Mouse (Mus musculus) stomach, embryonic 15.5 days (tissue): ENCODE results near the gene Ccer1. TPM values are rescaled to one million over a fixed set of nuclear protein-coding genes. Genes with fewer than 3 reads are reported as not detected.
"Not testable (repeated sequence)": the region's sequence is repeated elsewhere in the genome, so short reads cannot be mapped to it uniquely, and the experiment has no call there.

Experiments
- ATAC-seq: fragments of 200-750 bp; cut with Nextera tagmentation; 2 replicates; pipeline ENCODE4 v1.8.0; 2017; ENCODE audit warnings: low read depth, moderate number of reproducible peaks, moderate TSS enrichment; ENCODE audit not compliant: insufficient read depth, low FRiP score
- H3K27ac ChIP-seq: fragments of 300-500 bp; sonication (generic); 2 replicates; pipeline ENCODE4 v1.5.1; 2015; ENCODE audit warnings: mild to moderate bottlenecking, inconsistent platforms
- H3K27me3 ChIP-seq: fragments of 300-500 bp; sonication (generic); replicated peaks from 2 replicates; pipeline ENCODE4 v1.6.1; 2015; ENCODE audit warnings: inconsistent platforms
- H3K36me3 ChIP-seq: fragments of 300-500 bp; sonication (generic); 2 replicates; pipeline ENCODE4 v1.6.1; 2015; ENCODE audit warnings: inconsistent platforms
- H3K4me1 ChIP-seq: fragments of 300-500 bp; sonication (generic); 2 replicates; pipeline ENCODE4 v1.6.1; 2015; ENCODE audit warnings: inconsistent platforms
- H3K4me2 ChIP-seq: fragments of 300-500 bp; sonication (generic); 2 replicates; pipeline ENCODE4 v1.6.1; 2015; ENCODE audit warnings: mild to moderate bottlenecking, inconsistent platforms
- H3K4me3 ChIP-seq: fragments of 300-500 bp; sonication (generic); replicated peaks from 2 replicates; pipeline ENCODE4 v1.5.1; 2015; ENCODE audit warnings: inconsistent platforms
- H3K9ac ChIP-seq: fragments of 300-500 bp; sonication (generic); 2 replicates; pipeline ENCODE4 v1.6.1; 2015; ENCODE audit warnings: inconsistent platforms
- H3K9me3 ChIP-seq: fragments of 300-500 bp; sonication (generic); 2 replicates; pipeline ENCODE4 v1.6.1; 2016; ENCODE audit warnings: inconsistent platforms
- WGBS: fragments of 180-500 bp; shearing (Covaris S2); methylation state at CpG from one replicate; pipeline ENCODE4 v1.1.7; 2015; 5-methylcytosine and 5-hydroxymethylcytosine counted together
- polyA plus RNA-seq: library from polyadenylated mRNA; unstranded; fragments of >200 nt; fragmentation: Nextera tagmentation; extraction: Ambion mirVana; gene quantifications from 2 replicates; pipeline ENCODE4 v1.2.1, GENCODE M21; 2015

Ccer1 gene
- polyA plus RNA-seq, 1 experiment from 2014 or later, result not detected

DNA sequence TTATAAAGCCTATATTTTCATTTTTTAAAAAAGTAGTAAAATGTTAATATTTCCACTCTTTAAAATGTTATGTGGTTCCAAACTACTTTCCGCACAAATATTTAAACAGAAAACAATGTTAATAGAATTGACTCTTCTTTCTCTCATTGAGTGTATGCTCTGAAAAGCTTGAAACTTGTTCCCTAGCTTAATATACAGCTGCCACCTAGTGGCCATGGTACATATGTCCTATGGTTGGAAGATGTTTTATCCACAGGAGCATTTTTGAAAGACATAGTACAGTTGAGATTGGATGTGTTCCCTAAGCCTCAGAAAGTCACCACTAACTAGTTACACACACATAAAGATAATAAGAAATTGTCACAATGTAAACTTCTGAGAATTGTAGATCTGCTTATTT, 11.7 kb downstream of the Ccer1 start:
- H3K36me3 ChIP-seq, result no peaks in the 10 kb centered on the region
- 49% methylated on average over 1 of the region's 1 CpGs for WGBS
- H3K4me2 ChIP-seq, result no peak overlapping the region
- no peaks in the 10 kb centered on the region for H3K9me3 ChIP-seq
- H3K4me3 ChIP-seq, result no peak overlapping the region
- no peak for ATAC-seq
- no peak overlapping the region for H3K27ac ChIP-seq
- H3K4me1 ChIP-seq, result no peaks in the 10 kb centered on the region
- H3K9ac ChIP-seq, result no peak overlapping the region
- no peaks in the 10 kb centered on the region for H3K27me3 ChIP-seq

DNA sequence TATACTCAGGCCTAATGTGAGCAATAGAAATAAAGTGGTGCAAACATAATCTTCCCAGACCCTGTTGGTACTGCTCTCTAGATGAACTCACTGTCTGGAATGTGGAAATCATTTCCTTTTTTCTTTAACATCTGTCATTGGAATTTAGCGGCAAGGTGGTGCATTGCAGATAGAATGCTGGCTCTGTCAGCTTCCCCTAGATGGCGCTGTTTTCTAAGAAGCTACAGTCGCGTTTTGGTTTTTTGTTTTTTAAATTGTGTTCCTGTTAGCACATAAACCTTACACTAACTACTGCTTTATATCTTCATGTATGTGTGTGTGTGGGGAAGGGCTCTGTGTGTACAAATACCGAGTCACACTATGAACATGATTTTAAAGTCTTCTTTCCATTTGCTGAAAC, 19.8 kb downstream of the Ccer1 start:
- Histone ChIP-seq H3K4me3 (no peak overlapping the region), H3K9ac (no peak overlapping the region), H3K9me3 (no peaks in the 10 kb centered on the region), H3K27ac (no peak overlapping the region), H3K4me2 (no peak overlapping the region), H3K36me3 (no peaks in the 10 kb centered on the region), H3K27me3 (no peaks in the 10 kb centered on the region), H3K4me1 (no peaks in the 10 kb centered on the region)
- no peak; the same call in 1 of the 2 replicates for ATAC-seq
- WGBS, result 4% methylated on average over 5 of the region's 5 CpGs

DNA sequence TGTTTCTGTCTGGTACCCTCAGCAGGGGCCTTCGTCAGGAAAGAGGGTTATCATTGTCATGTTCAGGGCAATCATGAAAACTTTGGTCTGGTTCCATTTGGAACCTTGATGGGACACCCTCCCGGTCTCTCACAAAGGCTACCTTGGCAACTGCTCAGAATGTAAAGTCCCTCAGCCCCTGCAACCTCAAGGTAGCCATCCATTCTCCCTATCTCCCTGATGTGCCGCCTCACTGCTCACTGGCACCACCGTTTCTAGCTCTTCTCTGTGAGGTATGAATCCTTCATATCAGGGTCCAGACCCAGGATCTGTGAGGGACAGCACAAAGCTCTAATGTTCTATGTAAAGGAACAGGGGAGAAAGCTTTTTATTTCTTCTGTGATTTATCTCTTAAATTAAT, 21.7 kb downstream of the Ccer1 start:
- Histone ChIP-seq H3K9me3 (no peaks in the 10 kb centered on the region), H3K4me2 (no peak overlapping the region), H3K36me3 (no peaks in the 10 kb centered on the region), H3K4me1 (no peaks in the 10 kb centered on the region), H3K4me3 (no peak overlapping the region), H3K27ac (no peak overlapping the region), H3K9ac (no peak overlapping the region), H3K27me3 (no peaks in the 10 kb centered on the region)
- WGBS, result 76% methylated on average over 4 of the region's 4 CpGs
- no peak for ATAC-seq

DNA sequence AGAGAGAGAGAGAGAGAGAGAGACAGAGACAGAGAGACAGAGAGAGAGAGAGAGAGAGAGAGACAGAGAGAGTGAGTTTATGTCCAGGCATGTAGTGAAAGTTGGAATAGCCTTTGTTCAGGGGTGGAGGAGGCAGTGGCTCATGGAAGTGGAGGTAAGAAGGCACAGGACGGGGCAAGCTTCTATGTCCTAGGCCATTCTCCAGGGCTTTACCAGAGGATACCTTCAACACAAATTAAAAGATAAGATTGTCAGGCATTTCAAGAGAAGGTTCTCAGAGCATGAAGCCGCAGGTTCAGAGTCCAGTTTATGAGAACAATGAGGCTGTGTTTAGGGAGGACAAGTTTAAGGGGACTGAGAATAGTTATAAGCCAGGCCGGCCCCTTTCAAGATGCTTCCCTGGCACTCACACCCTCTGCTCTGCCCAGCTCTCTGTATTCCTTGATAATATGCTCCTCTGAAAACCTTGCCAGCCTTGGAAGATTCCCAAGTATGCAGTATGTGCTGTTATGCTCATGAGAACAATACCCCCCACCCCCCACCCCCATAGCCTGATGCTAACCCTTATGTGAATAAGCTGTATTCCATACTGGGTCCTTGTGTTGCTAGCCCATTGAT, 22.5 kb downstream of the Ccer1 start:
- WGBS, result 73% methylated on average over 3 of the region's 3 CpGs
- no peak overlapping the region for H3K27ac ChIP-seq
- H3K4me1 ChIP-seq, result no peaks in the 10 kb centered on the region
- no peak for ATAC-seq
- H3K9ac ChIP-seq, result no peak overlapping the region
- no peak overlapping the region for H3K4me2 ChIP-seq
- no peaks in the 10 kb centered on the region for H3K9me3 ChIP-seq
- H3K27me3 ChIP-seq, result no peaks in the 10 kb centered on the region
- no peak overlapping the region for H3K4me3 ChIP-seq
- H3K36me3 ChIP-seq, result no peaks in the 10 kb centered on the region

DNA sequence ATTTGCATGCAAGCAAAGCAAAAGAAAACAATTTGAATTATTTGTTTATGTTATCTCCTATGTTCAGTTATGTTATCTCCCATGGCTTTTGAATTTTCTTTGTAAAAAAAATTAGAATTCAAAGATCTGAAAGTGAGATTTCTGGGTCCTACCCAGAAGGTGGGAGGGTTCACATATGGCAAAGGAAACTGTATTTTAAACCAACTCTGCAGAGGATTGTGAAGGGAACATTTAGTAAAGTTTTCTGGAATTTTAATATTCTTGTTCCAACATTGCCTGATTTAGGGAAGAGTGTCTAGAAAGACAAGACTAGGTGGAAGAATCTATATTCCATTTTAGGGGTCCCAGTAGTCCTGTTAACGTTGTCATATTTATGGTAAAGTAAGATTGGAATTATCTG, 24.4 kb downstream of the Ccer1 start:
- ATAC-seq, result no peak
- no peak overlapping the region for H3K4me2 ChIP-seq
- H3K4me3 ChIP-seq, result no peak overlapping the region
- H3K27ac ChIP-seq, result no peak overlapping the region
- H3K9ac ChIP-seq, result no peak overlapping the region
- H3K36me3 ChIP-seq, result no peaks in the 10 kb centered on the region
- WGBS, result 65% methylated on average over 1 of the region's 1 CpGs
- H3K27me3 ChIP-seq, result no peaks in the 10 kb centered on the region
- no peaks in the 10 kb centered on the region for H3K9me3 ChIP-seq
- H3K4me1 ChIP-seq, result no peaks in the 10 kb centered on the region

DNA sequence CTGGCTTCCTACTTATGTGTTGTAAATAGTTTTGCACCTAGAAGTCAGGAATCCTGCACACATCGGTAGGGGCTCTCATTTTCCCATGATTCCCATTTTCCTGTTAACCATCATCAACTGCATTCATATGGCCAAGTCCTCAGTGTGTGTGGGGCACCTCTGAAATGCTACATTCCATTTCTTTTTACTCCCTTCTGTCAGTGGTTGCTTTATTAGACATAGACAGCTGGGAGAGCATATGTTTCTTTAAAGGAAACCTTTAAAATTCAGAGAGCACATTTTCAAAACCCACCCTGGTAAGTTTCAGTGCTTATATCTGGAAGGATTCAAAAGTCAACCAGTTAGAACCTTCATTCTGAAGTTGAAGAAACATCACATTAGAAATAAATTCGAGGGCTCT, 25.2 kb downstream of the Ccer1 start:
- no peaks in the 10 kb centered on the region for H3K27me3 ChIP-seq
- H3K27ac ChIP-seq, result no peak overlapping the region
- H3K36me3 ChIP-seq, result no peaks in the 10 kb centered on the region
- H3K9ac ChIP-seq, result no peak overlapping the region
- no peak overlapping the region for H3K4me3 ChIP-seq
- H3K4me1 ChIP-seq, result no peaks in the 10 kb centered on the region
- no peak overlapping the region for H3K4me2 ChIP-seq
- no peak for ATAC-seq
- 67% methylated on average over 2 of the region's 2 CpGs for WGBS
- no peaks in the 10 kb centered on the region for H3K9me3 ChIP-seq

DNA sequence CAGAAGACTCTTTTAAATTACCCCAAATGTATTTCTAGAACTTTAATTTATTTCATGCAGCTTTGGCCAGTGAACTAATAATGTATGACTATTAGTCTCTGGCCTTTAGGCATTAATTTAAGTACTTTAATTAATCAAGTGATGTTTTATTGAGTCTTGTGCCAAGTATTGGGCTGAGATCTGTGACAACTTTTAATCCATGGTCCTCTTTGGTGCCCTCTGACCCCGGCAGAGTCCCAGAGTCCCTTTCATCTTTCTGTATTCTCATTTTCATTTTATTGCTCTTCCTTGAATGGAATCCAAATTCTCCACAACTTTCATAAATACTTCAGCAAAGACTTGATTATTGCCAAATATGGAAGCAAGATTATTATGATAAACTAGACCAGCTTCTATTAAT, 27.8 kb downstream of the Ccer1 start:
- Histone ChIP-seq H3K4me3 (no peak overlapping the region), H3K27ac (no peak overlapping the region), H3K4me2 (no peak overlapping the region), H3K9me3 (no peaks in the 10 kb centered on the region), H3K4me1 (no peaks in the 10 kb centered on the region), H3K27me3 (no peaks in the 10 kb centered on the region), H3K9ac (no peak overlapping the region), H3K36me3 (no peaks in the 10 kb centered on the region)
- no peak for ATAC-seq
- WGBS, result 43% methylated on average over 1 of the region's 1 CpGs

DNA sequence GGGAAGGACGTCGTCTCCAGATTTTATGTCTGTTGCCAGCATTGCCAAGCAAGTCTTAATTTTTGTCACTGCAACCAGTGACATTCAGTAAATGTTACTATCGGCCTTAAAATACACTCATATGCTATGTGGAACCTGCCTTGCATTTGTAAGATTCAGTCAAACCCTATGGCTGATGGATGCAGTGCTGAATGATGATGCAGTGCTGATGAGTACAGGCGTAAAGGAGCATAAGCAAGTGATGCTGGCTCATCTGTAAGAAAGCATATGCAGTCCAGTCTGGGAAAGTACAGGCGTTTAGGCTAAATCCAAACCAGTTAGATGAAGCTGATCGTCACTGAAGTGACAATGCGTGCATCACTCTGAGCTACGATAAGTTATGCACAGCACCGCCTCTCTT, 29.9 kb downstream of the Ccer1 start:
- Histone ChIP-seq H3K27ac (no peak overlapping the region), H3K9ac (no peak overlapping the region), H3K4me1 (no peaks in the 10 kb centered on the region), H3K9me3 (no peaks in the 10 kb centered on the region), H3K4me3 (no peak overlapping the region), H3K4me2 (no peak overlapping the region), H3K36me3 (no peaks in the 10 kb centered on the region), H3K27me3 (no peaks in the 10 kb centered on the region)
- ATAC-seq, result no peak
- 89% methylated on average over 9 of the region's 9 CpGs for WGBS

DNA sequence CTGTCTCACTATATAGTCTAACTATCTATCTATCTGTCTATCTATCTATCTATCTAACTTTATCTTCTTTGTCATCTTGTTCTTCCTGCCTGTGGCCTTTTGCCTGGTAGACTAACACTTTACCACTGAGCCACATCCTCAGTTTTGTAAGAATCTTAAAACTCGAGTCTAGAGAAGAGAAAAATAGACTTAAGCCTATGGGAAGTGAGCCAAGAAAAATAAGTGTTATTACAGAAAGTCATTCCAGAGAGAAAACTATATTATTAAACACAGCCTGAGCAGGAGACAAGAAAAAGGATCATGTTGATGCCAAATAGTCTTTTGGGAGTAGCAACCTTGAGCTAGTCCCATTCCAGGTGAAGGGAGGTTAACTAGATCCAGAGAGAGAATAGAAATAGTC, 33.1 kb downstream of the Ccer1 start:
- no peak overlapping the region for H3K4me3 ChIP-seq
- H3K36me3 ChIP-seq, result no peaks in the 10 kb centered on the region
- 32% methylated on average over 1 of the region's 1 CpGs for WGBS
- H3K27ac ChIP-seq, result no peak overlapping the region
- H3K9me3 ChIP-seq, result no peaks in the 10 kb centered on the region
- no peak overlapping the region for H3K9ac ChIP-seq
- H3K27me3 ChIP-seq, result no peaks in the 10 kb centered on the region
- H3K4me2 ChIP-seq, result no peak overlapping the region
- H3K4me1 ChIP-seq, result no peaks in the 10 kb centered on the region
- no peak for ATAC-seq

DNA sequence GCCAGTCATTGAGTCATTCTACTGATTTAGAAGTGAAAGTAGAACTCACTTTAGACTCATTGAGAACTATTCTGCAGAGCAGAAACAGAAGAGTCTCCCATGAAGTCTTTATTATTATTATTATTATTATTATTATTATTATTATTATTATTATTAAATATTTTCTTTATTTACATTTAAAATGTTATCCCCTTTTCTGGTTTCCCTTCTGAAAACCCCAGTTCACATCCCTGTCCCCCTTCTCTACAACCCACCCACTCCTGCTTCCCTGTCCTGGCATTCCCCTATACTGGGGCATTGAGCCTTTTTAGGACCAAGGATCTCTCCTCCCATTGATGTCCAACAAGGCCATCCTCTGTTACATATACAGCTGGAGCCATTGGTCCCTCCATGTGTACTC, 33.8 kb downstream of the Ccer1 start, which contains the start of gene C030005K15Rik:
TSS of gene C030005K15Rik (minus strand) at position 101 of the 400 bp plus-strand sequence.
- H3K9me3 ChIP-seq, H3K4me3 ChIP-seq, ATAC-seq, H3K4me2 ChIP-seq, H3K27ac ChIP-seq, H3K36me3 ChIP-seq, H3K27me3 ChIP-seq, H3K9ac ChIP-seq, H3K4me1 ChIP-seq: not testable (repeated sequence)

Other genes with a start within 250 kb of the Ccer1 start
- gene Dcn, start 213.4 kb upstream of the Ccer1 start, polyA plus RNA-seq, result 558 and 642 TPM in 2 replicates
- 233 and 255 TPM in 2 replicates for gene Lum, start 127.9 kb upstream of the Ccer1 start, polyA plus RNA-seq
- gene Kera, start 86.2 kb upstream of the Ccer1 start, polyA plus RNA-seq, result 1.2 and 1.3 TPM in 2 replicates
- gene Epyc, start 49.0 kb upstream of the Ccer1 start, polyA plus RNA-seq, result 1.1 and 1.2 TPM in 2 replicates
- gene C030005K15Rik, start 33.7 kb downstream of the Ccer1 start, polyA plus RNA-seq, result not detected in 2 replicates